Mouse (Mus musculus) G1E (cell line): ENCODE data around the gene Rufy3. TPM values are rescaled to one million over a fixed set of nuclear protein-coding genes. Genes with fewer than 3 reads are reported as not detected.

Source experiments
- ATAC-seq: 2 replicates; pipeline ENCODE4 v1.8.0; 2016; ENCODE audit warnings: mild to moderate bottlenecking; ENCODE audit not compliant: insufficient number of reproducible peaks, poor library complexity, low FRiP score, severe bottlenecking; ENCODE audit errors: extremely low read depth
- DNase-seq: peaks from one replicate; pipeline ENCODE4 v3.0.0; 2012; ENCODE audit warnings: low spot score
- H3K27me3 ChIP-seq: 2 replicates; pipeline ENCODE4 v1.6.1; 2012; ENCODE audit warnings: mild to moderate bottlenecking, low read length, inconsistent platforms; ENCODE audit not compliant: insufficient read depth
- H3K36me3 ChIP-seq: replicated peaks from 2 replicates; pipeline ENCODE3; 2012; ENCODE audit warnings: mild to moderate bottlenecking, inconsistent platforms
- H3K4me1 ChIP-seq: 2 replicates; pipeline ENCODE4 v1.6.1; 2012; ENCODE audit warnings: low read depth, low read length, inconsistent platforms, mixed read lengths; ENCODE audit not compliant: insufficient read depth
- H3K4me3 ChIP-seq: 2 replicates; pipeline ENCODE4 v1.5.1; 2012; ENCODE audit warnings: low read depth, mild to moderate bottlenecking, inconsistent platforms, low read length, moderate library complexity, mixed read lengths
- H3K9me3 ChIP-seq: replicated peaks from 2 replicates; pipeline ENCODE4 v1.6.1; 2012; ENCODE audit warnings: inconsistent platforms
- CTCF ChIP-seq: IDR thresholded peaks from 2 replicates; pipeline ENCODE4 v1.5.1; 2012; ENCODE audit warnings: low read depth, low read length, inconsistent platforms, mixed read lengths
- GATA1 ChIP-seq: IDR thresholded peaks from 2 replicates; pipeline ENCODE4 v1.6.1; 2012; ENCODE audit warnings: borderline replicate concordance, low read length, inconsistent platforms, mixed read lengths
- GATA2 ChIP-seq: IDR thresholded peaks from 2 replicates; pipeline ENCODE4 v1.6.1; 2012; ENCODE audit warnings: low read depth, low read length, inconsistent platforms, borderline replicate concordance
- POLR2AphosphoS5 ChIP-seq: IDR thresholded peaks from 2 replicates; pipeline ENCODE4 v1.6.1; 2012; ENCODE audit warnings: low read depth, low read length, inconsistent platforms; ENCODE audit not compliant: insufficient replicate concordance
- TAL1 ChIP-seq: conservative IDR thresholded peaks from 2 replicates; pipeline ENCODE4 v1.6.1; 2012; ENCODE audit warnings: low read depth, low read length, inconsistent platforms, mixed read lengths
- polyA plus RNA-seq: library from polyadenylated mRNA; stranded (reverse); fragments of >175 nt; gene quantifications from 2 replicates; pipeline ENCODE4 v1.2.3, GENCODE M21; 2012
- total RNA-seq, 2 experiments: library from RNA; stranded (forward) in 1 of 2; stranded (reverse) in 1 of 2; fragments of 200-1000 nt in 1 of 2; fragments of >200 nt in 1 of 2; fragmentation: Nextera tagmentation in 1 of 2; gene quantifications; 2 replicates each; pipeline ENCODE4 v1.2.3; 2014 to 2017

Gene Rufy3
- total and polyA plus RNA-seq, 3 experiments, result 2.5 to 17.0 (median 11.9) TPM

GRCm38 (mm10) chr5:88678929-88679328 lies 114.1 kb downstream of the Rufy3 start:
- no peak overlapping the region for H3K4me3 ChIP-seq
- peaks cover under 1% of the 10 kb centered on the region for H3K36me3 ChIP-seq
- H3K27me3 ChIP-seq, result peaks cover 37% of the 10 kb centered on the region
- H3K9me3 ChIP-seq, result no peaks in the 10 kb centered on the region
- DNase-seq (no peak), ATAC-seq (no peak)
- TF ChIP-seq TAL1 (no peak), GATA1 (no peak), CTCF (no peak), GATA2 (no peak), POLR2AphosphoS5 (no peak)
- peaks cover 6% of the 10 kb centered on the region for H3K4me1 ChIP-seq

- DNase-seq, result no peak
- TF ChIP-seq GATA1 (no peak), TAL1 (no peak), POLR2AphosphoS5 (no peak), CTCF (no peak), GATA2 (no peak)
- H3K4me3 ChIP-seq, result no peak overlapping the region
Measured at GRCm38 (mm10) chr5:88679341-88679740, 114.5 kb downstream of the Rufy3 start.

GRCm38 (mm10) chr5:88680567-88680966 lies 115.7 kb downstream of the Rufy3 start:
- ATAC-seq (no peak), DNase-seq (no peak)
- no peaks in the 10 kb centered on the region for H3K36me3 ChIP-seq
- H3K27me3 ChIP-seq, result peaks cover 50% of the 10 kb centered on the region
- peaks cover 2% of the 10 kb centered on the region; the same call in 1 of the 2 replicates for H3K4me1 ChIP-seq
- no peak overlapping the region for H3K4me3 ChIP-seq
- H3K9me3 ChIP-seq, result no peaks in the 10 kb centered on the region
- no peak for TF ChIP-seq POLR2AphosphoS5
- TF ChIP-seq CTCF, result no peak
- no peak for TF ChIP-seq TAL1
- no peak for TF ChIP-seq GATA1
- TF ChIP-seq GATA2, result no peak

More at GRCm38 (mm10) chr5:88679341-88679740, 114.5 kb downstream of the Rufy3 start:
- Histone ChIP-seq H3K4me1 (peaks cover 5% of the 10 kb centered on the region), H3K36me3 (no peaks in the 10 kb centered on the region), H3K9me3 (no peaks in the 10 kb centered on the region), H3K27me3 (peaks cover 41% of the 10 kb centered on the region)
- no peak for ATAC-seq

- H3K4me3 ChIP-seq, result no peak overlapping the region
- no peaks in the 10 kb centered on the region for H3K36me3 ChIP-seq
- H3K4me1 ChIP-seq, result peaks cover 3% of the 10 kb centered on the region
- peaks cover 56% of the 10 kb centered on the region for H3K27me3 ChIP-seq
- H3K9me3 ChIP-seq, result no peaks in the 10 kb centered on the region
- TF ChIP-seq TAL1 (no peak), GATA2 (no peak), CTCF (no peak), GATA1 (no peak), POLR2AphosphoS5 (no peak)
- DNase-seq, result no peak
- ATAC-seq, result no peak
Measured at GRCm38 (mm10) chr5:88683706-88684105, 118.9 kb downstream of the Rufy3 start.

- Histone ChIP-seq H3K9me3 (no peaks in the 10 kb centered on the region), H3K4me1 (peaks cover 7% of the 10 kb centered on the region), H3K27me3 (peaks cover 56% of the 10 kb centered on the region), H3K36me3 (no peaks in the 10 kb centered on the region), H3K4me3 (no peak overlapping the region)
- DNase-seq, result no peak
- TF ChIP-seq CTCF (no peak), POLR2AphosphoS5 (no peak), TAL1 (no peak), GATA2 (no peak), GATA1 (no peak)
- ATAC-seq, result no peak
Measured at GRCm38 (mm10) chr5:88684226-88684625, 119.4 kb downstream of the Rufy3 start.

GRCm38 (mm10) chr5:88685306-88685705 lies 120.5 kb downstream of the Rufy3 start:
- H3K4me1 ChIP-seq, result peaks cover 7% of the 10 kb centered on the region
- no peak overlapping the region for H3K4me3 ChIP-seq
- no peaks in the 10 kb centered on the region for H3K9me3 ChIP-seq
- no peak for ATAC-seq
- H3K36me3 ChIP-seq, result no peaks in the 10 kb centered on the region
- no peak for DNase-seq
- peaks cover 52% of the 10 kb centered on the region for H3K27me3 ChIP-seq
- no peak for TF ChIP-seq GATA2
